Mouse (Mus musculus): ENCODE data around the gene Pitpnm1.
A peak's percentile ranks its signal among the peaks of the same experiment; 100 is the strongest.

The Pitpnm1 gene

DNA sequence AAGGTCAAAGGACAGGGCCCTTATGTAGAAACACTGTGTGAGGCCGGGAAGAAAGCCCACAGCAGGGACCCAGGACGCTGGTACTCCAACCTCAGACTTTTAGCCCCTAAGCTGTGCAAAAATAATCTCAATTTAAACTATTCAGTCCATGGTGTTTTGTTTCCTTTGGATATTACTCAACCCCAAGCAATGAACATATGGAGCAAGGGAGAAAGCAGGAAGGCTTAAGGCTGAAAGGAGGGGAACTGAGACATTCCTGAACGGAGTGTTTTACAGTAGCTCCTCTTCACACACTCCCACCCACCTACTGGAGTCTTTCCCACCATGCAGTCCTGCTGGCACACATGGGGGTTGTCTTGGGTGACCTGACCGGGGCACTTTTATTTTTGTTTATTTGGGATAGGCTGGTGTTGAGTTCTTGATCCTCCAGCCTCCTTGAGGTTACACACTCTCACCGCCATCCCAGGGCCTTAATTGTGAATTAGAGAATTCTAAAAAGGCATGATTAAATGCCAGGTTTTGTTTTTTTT is 5.0 kb upstream of the Pitpnm1 start:
- DNase-seq (ENCODE audit: low spot score in 2 of 2) = no peak

DNA sequence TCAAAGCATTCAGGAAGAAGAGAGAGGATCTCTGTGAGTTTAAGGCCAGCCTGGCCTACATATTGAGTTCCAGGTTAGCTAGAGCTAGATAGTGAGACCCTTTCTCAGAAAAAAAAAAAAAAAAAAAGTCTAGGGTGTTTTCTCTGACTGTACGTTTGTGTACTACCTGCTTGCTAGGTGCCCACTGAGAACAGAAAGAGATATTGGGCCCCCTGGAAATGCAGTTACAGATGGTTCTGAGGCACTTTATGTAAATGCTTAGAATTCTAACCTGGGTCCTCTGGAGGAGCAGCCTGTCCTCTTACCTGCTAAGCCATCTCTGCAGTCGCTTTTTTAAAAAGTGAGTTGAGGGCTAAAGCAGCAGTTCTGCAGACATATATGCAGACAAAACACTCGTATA is 4.0 kb upstream of the Pitpnm1 start:
- no peak for DNase-seq (ENCODE audit: low spot score in 2 of 2)

DNA sequence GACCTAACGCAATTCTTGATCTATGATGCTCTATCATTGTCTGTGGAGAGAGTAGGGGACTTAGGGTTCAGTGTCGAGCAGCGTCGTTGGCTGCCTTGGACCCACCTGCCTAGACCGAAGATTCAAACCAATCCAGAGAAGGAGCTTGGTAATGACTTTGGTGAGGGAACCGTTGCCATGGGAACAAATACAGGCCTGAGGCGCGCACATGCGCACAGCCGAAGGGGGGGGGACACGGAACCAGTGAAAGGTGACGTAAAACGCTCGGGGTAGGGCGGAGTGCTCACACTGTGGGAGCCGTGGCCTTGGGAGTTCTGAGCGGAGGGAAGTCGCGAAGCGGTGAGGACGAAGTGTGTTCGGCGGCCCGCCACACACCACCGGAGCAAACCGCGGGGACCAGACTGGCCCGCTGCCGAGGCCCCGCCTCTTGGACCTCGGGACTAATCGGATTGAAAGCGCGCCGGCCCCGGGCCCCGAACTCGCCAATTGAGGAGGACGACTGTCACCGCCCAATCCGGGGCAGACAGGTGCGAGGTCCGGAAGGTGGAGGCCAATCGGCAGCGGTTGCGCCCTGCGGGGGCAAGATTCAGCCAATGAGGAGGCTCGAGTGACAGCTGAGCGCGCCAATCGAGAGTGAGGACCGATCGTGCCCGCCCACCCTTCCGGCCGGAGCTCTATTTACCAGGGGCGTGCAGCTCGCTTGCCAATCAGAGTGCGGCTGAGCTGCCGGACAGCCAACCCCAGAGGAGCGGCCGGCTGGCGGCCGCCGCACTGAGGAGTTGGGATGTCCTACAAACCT is 3.0 kb upstream of the Pitpnm1 start, which contains the start of gene Cdk2ap2:
Cdk2ap2 (plus strand) TSS at position 541 of the 799 bp plus-strand sequence.
- DNase-seq (ENCODE audit: low spot score in 2 of 2) = peak; percentile 100

DNA sequence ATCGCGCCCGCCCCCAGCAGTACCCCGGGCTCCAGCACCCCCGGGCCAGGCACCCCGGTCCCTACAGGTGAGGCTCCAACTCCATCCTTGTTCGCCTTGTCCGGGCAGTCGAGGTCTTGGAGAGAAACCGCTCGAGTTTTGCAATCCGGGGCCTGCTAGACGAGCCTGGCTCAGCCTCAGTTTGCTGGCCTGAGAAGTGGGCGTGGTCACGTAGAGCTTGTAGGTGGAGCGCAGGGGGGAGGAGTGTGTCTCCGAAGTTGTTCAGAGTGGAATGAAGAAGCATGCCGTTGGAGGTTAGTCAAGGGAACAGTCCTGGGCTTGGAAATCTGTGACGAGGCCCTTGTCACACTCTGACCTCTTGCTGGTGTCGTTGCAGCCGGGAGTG is 2.4 kb upstream of the Pitpnm1 start:
- DNase-seq (ENCODE audit: low spot score in 2 of 2) = peak in 1 of 2 experiments; percentile 86

DNA sequence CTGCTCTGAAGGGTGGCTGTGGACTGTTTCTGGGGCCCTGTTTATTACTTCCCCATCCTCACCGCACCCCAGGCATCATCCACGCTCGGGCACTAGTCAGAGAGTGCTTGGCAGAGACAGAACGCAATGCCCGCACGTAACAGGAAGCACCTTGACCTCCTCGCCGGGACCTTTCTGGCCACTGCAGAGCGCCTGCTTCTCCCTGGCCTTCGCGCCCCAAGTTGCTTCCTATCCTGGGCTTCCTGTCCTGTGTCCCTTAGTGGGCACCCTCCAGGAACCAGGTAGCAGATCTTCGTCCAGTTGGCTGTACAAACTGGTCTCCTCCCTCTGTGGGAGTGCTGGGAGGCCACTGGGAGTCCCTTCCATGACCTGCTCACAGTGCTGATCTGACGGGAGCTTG is 1.4 kb upstream of the Pitpnm1 start:
- DNase-seq (ENCODE audit: low spot score in 2 of 2) = no peak

DNA sequence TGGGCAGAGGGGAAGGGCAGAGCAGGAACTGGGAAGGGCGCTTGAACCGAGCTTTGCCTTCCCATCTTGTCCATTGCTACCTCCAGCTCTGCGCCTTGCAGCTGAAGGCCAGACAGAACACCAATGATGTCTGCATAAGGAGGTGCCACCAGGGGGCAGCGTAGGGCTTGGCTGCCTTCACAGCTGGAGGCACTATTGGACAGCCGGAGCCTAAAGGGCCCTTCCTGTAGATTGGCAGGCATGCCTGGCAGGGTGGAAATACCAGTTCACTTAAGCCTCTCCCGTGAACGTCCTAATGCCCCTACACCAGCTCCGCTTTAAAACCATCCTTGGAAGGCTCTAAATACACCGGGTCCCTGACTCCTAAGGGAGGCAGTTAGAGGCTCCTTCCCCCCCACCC is 742 bp upstream of the Pitpnm1 start:
- DNase-seq (ENCODE audit: low spot score in 2 of 2) = peak; percentile 83 to 87

DNA sequence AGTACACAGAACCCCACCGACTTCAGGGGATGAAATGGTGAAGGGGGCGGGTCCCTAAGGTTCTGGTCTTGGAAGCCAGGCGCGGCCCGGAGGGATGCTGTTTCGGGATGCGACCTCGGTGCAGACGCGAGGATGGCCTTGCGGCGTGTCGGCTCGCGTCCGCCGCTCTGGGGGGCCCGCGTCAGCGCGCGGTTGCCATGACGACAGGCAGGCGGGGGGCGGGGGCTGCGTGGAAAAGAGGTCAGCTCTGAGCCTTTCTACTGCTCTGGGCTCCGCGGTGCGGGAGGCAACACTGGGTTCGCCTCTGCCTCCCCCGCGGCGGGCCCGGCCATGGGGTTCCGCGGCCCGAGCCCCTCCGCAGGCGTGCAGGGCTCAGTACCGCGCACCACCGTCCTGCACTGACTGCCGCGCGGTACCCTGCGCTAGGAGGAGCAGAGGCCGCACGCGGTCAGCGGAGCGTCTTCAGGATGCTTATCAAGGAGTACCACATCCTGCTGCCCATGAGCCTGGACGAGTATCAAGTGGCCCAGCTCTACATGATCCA is 992 bp downstream of the Pitpnm1 start:
- no peak for DNase-seq (ENCODE audit: low spot score in 2 of 2)

DNA sequence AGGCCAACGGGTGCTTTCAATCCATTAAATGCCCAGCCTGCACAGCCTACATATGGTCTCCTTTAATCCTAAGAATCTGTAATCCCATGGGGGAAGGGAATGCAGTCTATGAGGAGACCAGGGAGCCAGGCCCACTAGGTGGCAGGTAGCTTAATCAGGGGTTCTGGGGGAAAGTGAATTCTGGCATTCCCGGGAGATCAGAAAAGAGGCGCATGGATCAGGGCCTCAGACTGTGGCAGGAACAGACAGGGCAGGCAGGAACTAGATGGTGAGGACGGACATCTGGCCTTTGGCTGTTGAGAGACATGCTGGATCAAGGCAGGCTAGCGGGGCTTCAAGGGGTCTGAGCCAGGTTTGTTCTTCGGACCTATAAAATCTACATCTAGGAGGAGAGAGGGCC is 1.7 kb downstream of the Pitpnm1 start:
- no peak for DNase-seq (ENCODE audit: low spot score in 2 of 2)

DNA sequence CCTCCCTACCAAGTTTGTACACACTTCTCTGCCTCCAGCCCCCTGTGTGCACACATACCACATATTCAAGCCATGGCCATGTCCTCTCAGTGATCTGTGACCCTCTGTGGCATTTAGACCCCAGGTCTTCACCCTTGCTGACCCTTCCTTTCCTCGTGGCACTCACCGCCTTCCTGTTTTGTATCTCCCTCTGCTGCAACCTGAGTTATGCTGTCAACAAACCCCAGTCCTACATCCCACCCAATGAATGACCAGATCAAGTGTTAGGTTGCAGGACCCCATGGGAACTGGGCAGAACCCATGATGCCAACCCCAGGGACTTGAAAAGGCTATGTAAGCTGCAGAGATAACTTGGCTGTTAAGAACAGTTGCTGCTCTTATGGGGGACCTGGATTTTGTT is 2.3 kb downstream of the Pitpnm1 start:
- no peak for DNase-seq (ENCODE audit: low spot score in 2 of 2)

DNA sequence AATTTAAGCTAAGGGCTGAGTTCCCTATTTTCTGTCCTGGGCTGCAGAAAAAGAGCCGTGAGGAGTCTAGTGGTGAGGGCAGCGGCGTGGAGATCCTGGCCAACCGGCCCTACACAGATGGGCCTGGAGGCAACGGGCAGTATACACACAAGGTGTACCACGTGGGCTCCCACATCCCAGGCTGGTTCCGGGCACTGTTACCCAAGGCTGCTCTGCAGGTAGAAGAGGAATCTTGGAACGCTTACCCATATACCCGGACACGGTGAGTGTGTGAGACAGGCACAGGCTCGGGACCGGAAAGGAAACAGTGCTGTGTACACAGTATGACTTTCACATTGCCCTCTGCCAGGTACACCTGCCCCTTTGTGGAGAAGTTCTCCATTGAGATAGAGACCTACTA is 2.8 kb downstream of the Pitpnm1 start:
- DNase-seq (ENCODE audit: low spot score in 2 of 2) = no peak

DNA sequence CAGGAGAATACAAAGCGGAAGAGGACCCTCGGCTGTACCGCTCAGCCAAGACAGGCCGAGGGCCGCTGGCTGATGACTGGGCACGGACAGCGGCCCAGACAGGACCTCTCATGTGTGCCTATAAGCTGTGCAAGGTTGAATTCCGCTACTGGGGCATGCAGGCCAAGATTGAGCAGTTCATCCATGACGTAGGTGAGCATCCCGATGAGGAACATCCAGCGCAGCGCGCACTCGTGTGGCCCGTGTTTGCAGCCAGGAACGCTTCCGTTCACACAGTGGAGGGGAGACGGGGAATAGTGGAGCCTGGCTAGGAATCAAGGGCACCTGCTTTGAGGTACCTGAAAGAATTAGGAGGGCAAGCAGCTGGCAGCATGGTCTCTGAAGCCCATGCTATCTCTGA is 3.5 kb downstream of the Pitpnm1 start:
- DNase-seq (ENCODE audit: low spot score in 2 of 2) = no peak

DNA sequence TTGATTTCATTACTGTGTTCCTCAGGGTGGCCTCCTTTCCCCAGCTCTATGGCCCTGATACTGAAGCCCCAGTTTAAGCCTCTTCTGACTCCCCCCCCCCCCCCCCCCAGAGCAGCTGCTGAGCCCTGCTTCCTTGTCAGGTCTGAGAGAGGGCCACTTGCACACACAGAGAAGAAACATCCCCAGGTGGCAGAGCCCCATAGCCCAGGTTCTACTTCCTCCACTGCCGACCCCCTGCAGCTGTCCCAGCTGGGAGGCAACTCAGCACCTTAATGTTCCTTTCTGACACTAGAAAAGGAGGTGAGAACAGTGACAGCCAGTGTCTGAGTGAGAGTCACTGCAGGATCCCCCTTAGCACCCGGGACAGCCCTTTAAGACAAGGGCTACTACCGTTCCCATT is 4.0 kb downstream of the Pitpnm1 start:
- DNase-seq (ENCODE audit: low spot score in 2 of 2) = no peak

DNA sequence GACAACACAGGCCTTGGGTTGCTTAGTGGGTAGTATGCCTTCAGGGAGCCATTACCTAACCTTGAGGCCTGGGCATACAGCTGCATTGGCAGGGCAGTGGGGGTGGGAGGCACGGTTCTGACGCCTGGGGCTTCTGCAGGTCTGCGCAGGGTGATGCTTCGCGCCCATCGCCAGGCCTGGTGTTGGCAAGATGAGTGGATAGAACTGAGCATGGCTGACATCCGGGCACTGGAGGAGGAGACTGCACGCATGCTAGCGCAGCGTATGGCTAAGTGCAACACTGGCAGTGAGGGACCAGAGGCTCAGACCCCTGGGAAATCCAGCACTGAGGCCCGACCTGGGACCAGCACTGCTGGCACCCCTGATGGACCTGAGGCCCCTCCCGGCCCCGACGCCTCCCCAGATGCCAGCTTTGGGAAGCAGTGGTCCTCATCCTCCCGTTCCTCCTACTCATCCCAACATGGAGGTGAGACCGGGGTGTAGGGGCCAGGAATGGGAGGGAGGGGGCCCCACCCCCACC is 4.9 kb downstream of the Pitpnm1 start:
- DNase-seq (ENCODE audit: low spot score in 2 of 2) = no peak

DNA sequence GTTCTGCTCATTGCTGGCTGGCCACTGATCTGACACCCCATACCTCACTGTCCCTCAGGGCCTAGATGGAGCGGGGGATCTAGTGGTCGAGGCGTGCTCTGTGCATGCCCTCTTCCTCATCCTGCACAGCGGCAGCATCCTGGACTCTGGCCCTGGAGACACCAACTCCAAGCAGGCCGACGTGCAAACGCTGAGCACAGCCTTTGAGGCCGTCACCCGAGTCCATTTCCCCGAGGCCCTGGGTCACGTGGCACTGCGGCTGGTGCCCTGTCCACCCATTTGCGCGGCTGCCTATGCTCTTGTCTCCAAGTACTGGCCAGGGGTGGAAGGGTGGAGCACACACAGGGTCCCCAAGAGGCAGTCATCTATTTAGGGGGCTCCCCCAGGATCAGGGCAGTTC is 6.9 kb downstream of the Pitpnm1 start:
- DNase-seq (ENCODE audit: low spot score in 2 of 2) = no peak

DNA sequence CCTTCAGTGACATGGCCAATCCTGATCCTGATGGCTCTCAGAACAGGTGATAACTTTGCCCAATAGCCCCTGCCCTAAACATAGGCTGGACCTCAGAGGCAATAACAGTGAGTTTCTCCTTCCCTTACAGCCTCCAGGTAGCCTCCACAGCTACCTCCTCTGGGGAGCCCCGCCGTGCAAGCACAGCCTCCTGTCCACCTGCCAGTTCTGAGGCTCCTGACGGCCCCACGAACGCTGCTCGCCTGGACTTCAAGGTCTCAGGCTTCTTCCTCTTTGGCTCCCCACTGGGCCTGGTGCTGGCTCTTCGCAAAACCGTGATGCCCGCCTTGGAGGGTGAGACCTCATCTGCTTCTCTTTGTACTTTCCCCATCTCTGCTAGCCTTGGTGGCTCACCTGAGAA is 8.7 kb downstream of the Pitpnm1 start:
- no peak for DNase-seq (ENCODE audit: low spot score in 2 of 2)

DNA sequence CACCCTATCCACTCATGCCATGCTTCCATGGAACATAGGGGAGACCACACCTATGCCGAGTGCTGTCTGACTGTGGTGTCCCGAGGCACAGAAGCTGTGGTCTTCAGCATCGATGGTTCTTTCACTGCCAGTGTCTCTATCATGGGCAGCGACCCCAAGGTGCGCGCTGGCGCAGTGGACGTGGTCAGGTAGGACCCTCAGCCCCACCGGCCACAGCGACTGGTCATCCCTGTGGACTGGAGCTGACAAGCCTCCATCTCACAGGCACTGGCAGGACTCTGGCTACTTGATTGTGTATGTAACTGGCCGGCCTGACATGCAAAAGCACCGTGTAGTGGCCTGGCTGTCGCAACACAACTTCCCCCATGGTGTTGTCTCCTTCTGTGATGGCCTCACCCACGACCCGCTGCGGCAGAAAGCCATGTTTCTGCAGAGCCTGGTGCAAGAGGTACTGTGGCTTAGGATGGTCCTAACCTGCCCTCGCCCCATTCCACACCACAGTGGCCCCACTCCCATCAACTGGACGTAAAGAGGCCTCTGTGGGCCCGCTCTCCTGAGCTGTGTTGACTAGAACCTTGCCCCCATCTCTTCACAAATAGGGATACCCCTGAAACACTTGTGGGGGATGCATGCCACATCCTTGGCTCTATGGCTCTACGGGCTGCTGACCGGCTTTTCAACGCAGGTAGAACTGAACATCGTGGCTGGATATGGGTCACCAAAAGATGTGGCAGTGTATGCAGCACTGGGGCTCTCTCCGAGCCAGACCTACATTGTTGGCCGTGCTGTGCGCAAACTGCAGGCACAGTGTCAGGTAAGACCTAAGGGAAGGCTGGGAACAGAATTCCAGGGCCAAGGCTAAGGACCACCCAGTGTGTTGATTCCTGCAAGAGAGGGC is 12.5 kb downstream of the Pitpnm1 start:
- DNase-seq (ENCODE audit: low spot score in 2 of 2) = no peak

DNA sequence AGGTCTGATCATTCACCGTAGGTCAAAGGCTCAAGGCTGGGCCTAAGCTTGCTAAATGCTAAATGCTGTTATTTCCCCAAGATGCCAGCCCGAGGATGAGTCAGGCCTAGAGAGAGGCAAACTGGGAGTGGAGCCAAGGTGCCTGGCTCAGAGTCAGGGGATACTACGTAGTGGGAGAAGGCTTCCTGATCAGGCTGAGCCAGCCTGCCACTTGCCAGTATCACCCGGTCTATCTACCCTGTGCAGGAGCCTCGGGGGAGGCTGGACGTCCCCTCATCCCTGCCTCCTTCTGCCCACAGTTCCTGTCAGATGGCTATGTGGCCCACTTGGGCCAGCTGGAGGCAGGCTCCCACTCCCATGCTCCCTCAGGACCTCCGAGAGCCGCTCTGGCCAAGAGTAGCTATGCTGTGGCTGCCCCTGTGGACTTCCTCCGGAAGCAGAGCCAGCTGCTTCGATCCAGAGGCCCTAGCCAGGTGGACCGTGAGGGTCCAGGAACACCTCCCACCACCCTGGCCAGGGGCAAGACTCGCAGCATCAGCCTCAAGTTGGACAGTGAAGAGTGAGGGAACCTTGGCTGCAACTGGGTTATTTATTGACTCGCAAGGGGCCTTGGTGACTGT is 13.5 kb downstream of the Pitpnm1 start:
- peak; percentile 52 to 74 for DNase-seq (ENCODE audit: low spot score in 2 of 2)

DNA sequence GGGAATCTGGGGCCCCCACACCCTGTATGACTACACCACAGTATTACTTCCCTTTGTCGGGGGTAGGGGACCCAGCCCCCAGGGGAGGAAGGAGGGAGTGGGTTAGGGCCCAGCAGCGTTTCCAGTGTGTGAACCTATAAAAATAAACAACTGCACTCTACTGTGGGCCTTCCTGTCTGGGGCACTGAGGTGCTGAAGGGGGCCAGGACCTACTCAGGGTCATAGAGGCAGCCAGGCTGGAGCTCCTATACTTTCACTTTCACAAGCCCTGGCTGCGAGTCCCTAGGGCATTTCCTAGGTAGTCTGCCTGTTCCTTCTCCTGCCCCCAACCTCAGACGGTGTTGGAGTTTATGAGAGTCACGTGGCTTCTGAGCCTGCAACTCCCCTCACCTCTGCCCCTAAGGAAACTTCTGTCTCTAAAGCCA is 14.0 kb downstream of the Pitpnm1 start:
- no peak for DNase-seq (ENCODE audit: low spot score in 2 of 2)

DNA sequence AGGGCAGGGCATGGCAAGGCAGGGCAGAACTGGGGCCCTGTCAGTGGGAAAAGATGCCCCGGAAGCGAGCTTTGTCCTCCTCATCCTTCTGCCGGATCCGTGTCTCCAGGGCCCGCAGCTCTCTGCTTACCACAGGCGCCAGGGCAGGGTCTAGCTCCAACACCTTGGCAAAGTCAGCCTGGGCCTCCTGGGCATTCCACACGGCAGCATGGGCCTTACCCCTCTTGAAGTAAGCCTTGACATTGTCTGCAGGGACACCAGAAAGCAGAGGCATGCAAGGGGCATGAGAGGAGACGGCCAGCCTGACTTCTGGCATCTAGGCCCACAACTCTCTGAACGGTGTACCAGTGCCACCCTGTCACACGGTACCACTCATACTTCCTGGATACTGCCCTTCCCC is 14.8 kb downstream of the Pitpnm1 start:
- no peak for DNase-seq (ENCODE audit: low spot score in 2 of 2)

DNA sequence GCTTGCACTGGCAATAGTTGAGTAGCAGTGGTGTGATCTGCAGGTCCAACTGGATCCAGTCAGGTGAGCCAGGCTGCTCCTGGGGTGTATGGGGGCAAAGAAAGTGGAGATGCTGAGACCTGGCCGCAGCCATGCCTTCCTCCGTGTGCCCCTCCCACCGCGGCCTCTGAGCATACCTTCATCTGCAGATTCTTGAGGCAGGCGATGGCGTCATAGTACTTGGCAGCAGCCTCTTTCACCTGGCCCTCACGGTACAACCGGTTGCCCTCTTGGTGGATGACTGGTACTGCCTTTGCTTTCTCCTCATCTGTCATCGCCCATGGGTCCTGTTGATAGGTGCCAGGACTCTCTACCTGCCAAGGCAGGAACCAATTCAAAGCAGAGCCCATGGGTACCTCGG is 15.3 kb downstream of the Pitpnm1 start:
- no peak for DNase-seq (ENCODE audit: low spot score in 2 of 2)

DNA sequence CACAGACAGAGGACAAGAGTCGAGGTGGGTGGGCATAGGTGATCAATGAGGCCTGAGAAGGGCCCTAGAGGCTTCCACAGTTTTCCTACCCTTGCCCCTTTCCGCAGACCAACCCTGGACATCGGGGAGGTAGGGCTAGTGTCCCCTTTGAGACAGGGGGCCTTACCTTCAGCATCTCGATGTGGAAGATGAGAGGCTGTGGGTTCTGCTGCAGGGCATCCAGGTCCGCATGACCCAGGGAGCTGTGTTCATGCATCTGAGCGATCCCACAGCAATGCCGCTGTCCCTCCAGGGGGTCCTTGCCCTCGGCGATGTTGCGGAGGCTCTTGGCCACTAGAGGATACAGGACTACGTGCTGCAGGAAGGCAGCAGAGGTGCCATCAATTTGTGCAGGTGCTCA is 16.0 kb downstream of the Pitpnm1 start:
- DNase-seq (ENCODE audit: low spot score in 2 of 2) = no peak

DNA sequence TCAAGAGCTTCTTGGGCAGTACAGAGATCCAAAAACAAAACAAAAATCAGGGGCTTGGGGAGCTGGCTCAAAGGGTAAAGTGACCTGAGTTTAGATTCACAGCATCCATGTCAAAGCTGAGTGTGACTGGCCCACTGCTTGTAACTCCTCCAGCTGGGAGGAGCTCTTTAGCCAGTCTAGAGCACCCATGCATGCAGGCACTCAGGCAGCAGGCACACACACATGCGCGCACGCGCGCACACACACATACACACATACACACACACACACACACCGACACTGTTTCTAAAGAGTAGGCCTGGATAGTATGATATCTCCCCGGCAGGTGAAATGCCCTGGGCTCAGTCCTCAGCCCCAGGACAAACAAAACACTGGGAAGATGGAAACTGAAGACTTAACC is 17.2 kb downstream of the Pitpnm1 start:
- DNase-seq (ENCODE audit: low spot score in 2 of 2) = no peak
